Mouse (Mus musculus) forebrain, embryonic 11.5 days (tissue): ENCODE data around the gene Uncx. TPM values are rescaled to one million over a fixed set of nuclear protein-coding genes. Genes with fewer than 3 reads are reported as not detected.

ENCODE experiments used
- ATAC-seq: fragments of 200-750 bp; cut with Nextera tagmentation; replicated peaks from 2 replicates; pipeline ENCODE4 v1.8.0; 2017; ENCODE audit warnings: moderate TSS enrichment; ENCODE audit not compliant: low FRiP score
- DNase-seq: peaks from one replicate; pipeline ENCODE4 v3.0.0-alpha.2; 2017; ENCODE audit warnings: low spot score
- H3K27ac ChIP-seq: fragments of 300-500 bp; sonication (generic); 2 replicates; pipeline ENCODE4 v1.5.1; 2014; ENCODE audit warnings: low read depth, low read length
- H3K27me3 ChIP-seq: fragments of 300-500 bp; sonication (generic); 2 replicates; pipeline ENCODE4 v1.6.1; 2014; ENCODE audit warnings: mild to moderate bottlenecking, low read length, mixed read lengths; ENCODE audit not compliant: control insufficient read depth, insufficient read depth
- H3K36me3 ChIP-seq: fragments of 300-500 bp; sonication (generic); 2 replicates; pipeline ENCODE4 v1.6.1; 2014; ENCODE audit warnings: mild to moderate bottlenecking, low read length, moderate library complexity, mixed read lengths; ENCODE audit not compliant: control insufficient read depth, insufficient read depth
- H3K4me1 ChIP-seq: fragments of 300-500 bp; sonication (generic); replicated peaks from 2 replicates; pipeline ENCODE4 v1.6.1; 2014; ENCODE audit warnings: low read length, mixed read lengths; ENCODE audit not compliant: control insufficient read depth, insufficient read depth
- H3K4me2 ChIP-seq: fragments of 300-500 bp; sonication (generic); 2 replicates; pipeline ENCODE4 v1.6.1; 2014; ENCODE audit warnings: low read depth, mild to moderate bottlenecking, low read length, moderate library complexity, mixed read lengths; ENCODE audit not compliant: severe bottlenecking
- H3K4me3 ChIP-seq: fragments of 300-500 bp; sonication (generic); 2 replicates; pipeline ENCODE4 v1.5.1; 2014; ENCODE audit warnings: low read depth, low read length
- H3K9ac ChIP-seq: fragments of 300-500 bp; sonication (generic); 2 replicates; pipeline ENCODE4 v1.6.1; 2014; ENCODE audit warnings: low read length
- H3K9me3 ChIP-seq: fragments of 300-500 bp; sonication (generic); 2 replicates; pipeline ENCODE4 v1.6.1; 2016; ENCODE audit warnings: low read length, mixed read lengths; ENCODE audit not compliant: control insufficient read depth
- WGBS: fragments of 180-500 bp; shearing (Covaris S2); extraction: QIAGEN DNeasy Blood & Tissue Kit; methylation state at CpG from one replicate; pipeline ENCODE4 v1.1.7; 2014; 5-methylcytosine and 5-hydroxymethylcytosine counted together
- polyA plus RNA-seq: library from polyadenylated mRNA; unstranded; fragments of >200 nt; fragmentation: Nextera tagmentation; extraction: Ambion mirVana; gene quantifications from 2 replicates; pipeline ENCODE4 v1.2.1, GENCODE M21; 2014

Gene Uncx
- polyA plus RNA-seq, 1 experiment from 2014 or later: 28.2 TPM

GRCm38 (mm10) chr5:139536911-139537738 lies 6.2 kb upstream of the Uncx start:
- Histone ChIP-seq H3K27ac (peak overlapping the region; percentile 84), H3K36me3 (no peaks in the 10 kb centered on the region), H3K9ac (no peak overlapping the region), H3K9me3 (no peaks in the 10 kb centered on the region), H3K4me3 (no peak overlapping the region), H3K27me3 (peaks cover 65% of the 10 kb centered on the region), H3K4me2 (peak overlapping the region; percentile 16; the same call in 1 of the 2 replicates), H3K4me1 (peaks cover 28% of the 10 kb centered on the region)
- 1% methylated on average over 18 of the region's 18 CpGs for WGBS
- peak; percentile 16; the same call in 1 of the 2 replicates for ATAC-seq
- DNase-seq: no peak

DNA sequence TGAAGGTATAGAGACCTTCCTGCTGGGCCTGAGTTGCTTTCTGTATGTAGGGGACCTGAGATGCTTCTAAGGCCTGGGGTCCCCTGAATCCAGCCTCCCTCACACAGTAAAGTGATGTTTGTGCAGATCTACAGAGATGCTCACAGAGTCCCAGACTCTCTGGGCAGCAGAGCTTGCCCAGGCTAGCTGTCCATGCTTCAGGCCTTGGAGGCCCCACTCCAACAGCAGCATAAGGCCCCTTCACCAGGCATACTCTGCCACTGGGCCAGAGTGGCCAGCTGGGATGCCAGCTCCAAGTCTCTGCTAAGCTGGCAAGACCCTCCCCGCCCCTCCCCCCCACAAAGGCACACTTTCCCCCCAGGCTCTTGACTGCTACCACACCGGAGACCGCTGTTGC lies 5.6 kb upstream of the Uncx start:
- Histone ChIP-seq H3K27me3 (peaks cover 69% of the 10 kb centered on the region), H3K4me2 (no peak overlapping the region), H3K36me3 (no peaks in the 10 kb centered on the region), H3K4me1 (peaks cover 28% of the 10 kb centered on the region), H3K9ac (no peak overlapping the region; the same call in 1 of the 2 replicates), H3K9me3 (no peaks in the 10 kb centered on the region), H3K27ac (peak overlapping the region; percentile 84), H3K4me3 (no peak overlapping the region)
- ATAC-seq (no peak), DNase-seq (no peak)
- 7% methylated on average over 3 of the region's 3 CpGs for WGBS

DNA sequence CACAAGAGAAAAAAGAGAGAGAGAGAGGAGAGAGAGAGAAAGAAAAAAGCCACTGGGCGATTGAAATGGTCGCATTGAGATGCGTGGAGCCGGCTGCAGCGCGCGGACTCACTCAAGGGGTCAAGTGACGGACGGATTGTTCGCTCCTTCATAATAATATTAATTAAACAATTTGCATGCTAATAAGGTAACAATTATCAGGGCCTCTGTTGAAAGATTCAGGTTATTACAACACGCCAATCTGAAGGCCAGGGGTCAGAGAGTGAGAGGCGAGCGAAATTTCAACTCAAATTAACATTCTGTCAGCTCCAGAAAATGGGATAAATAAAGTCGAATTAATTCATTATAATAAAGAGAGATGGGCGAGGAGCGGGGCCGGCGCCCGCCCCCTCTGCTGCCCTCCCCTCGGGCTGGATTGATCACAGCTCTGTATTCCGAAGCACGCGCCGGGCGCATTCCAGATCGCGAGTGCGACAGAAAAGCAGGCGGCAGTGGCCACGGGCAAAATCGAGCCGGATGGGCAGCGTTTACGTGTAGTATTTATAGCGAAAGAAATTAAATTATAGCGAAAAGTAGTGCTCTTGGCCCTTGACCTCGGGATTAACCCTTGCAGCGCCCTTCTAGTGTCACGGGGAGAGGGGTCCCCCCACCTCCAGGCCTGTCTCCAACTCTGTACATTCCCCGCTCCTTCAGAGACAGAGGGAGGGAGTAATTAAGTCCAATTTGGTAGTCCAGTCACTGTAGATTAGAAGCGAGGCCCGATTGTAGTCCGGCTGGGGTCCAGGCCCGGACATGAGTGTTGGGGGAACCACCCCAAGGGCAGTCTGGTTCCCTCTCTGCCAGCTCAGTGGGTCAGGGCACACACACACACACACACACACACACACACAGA lies 1.9 kb upstream of the Uncx start:
- H3K4me1 ChIP-seq: peaks cover 24% of the 10 kb centered on the region
- H3K36me3 ChIP-seq: no peaks in the 10 kb centered on the region
- WGBS: under 1% methylated on average over 44 of the region's 44 CpGs
- peaks cover 87% of the 10 kb centered on the region for H3K27me3 ChIP-seq
- peak overlapping the region; percentile 31 for H3K4me2 ChIP-seq
- H3K9me3 ChIP-seq: no peaks in the 10 kb centered on the region
- peak overlapping the region; percentile 50 for H3K27ac ChIP-seq
- no peak overlapping the region for H3K9ac ChIP-seq
- no peak for ATAC-seq
- peak overlapping the region; percentile 10 for H3K4me3 ChIP-seq
- DNase-seq: peak; percentile 75

GRCm38 (mm10) chr5:139542043-139542365 lies 1.3 kb upstream of the Uncx start:
- ATAC-seq (no peak), DNase-seq (no peak)
- no peaks in the 10 kb centered on the region for H3K9me3 ChIP-seq
- no peak overlapping the region for H3K4me3 ChIP-seq
- H3K4me2 ChIP-seq: no peak overlapping the region
- 0% methylated on average over 1 of the region's 1 CpGs for WGBS
- H3K27ac ChIP-seq: no peak overlapping the region
- no peak overlapping the region for H3K9ac ChIP-seq
- peaks cover 90% of the 10 kb centered on the region for H3K27me3 ChIP-seq
- H3K36me3 ChIP-seq: no peaks in the 10 kb centered on the region
- H3K4me1 ChIP-seq: peaks cover 23% of the 10 kb centered on the region

- Histone ChIP-seq H3K9ac (no peak overlapping the region), H3K27me3 (peaks cover 90% of the 10 kb centered on the region), H3K9me3 (no peaks in the 10 kb centered on the region), H3K4me1 (peaks cover 23% of the 10 kb centered on the region), H3K36me3 (no peaks in the 10 kb centered on the region), H3K4me2 (no peak overlapping the region), H3K4me3 (no peak overlapping the region), H3K27ac (no peak overlapping the region)
- ATAC-seq: no peak
- DNase-seq: no peak
- 0% methylated on average over 5 of the region's 5 CpGs for WGBS
These were observed 738 bp upstream of the Uncx start for GRCm38 (mm10) chr5:139542556-139542955.

GRCm38 (mm10) chr5:139543650-139544270 lies 466 bp downstream of the Uncx start:
- WGBS: 1% methylated on average over 71 of the region's 71 CpGs
- Histone ChIP-seq H3K36me3 (no peaks in the 10 kb centered on the region), H3K9ac (peak overlapping the region; percentile 51), H3K9me3 (no peaks in the 10 kb centered on the region), H3K4me2 (peak overlapping the region; percentile 42), H3K27me3 (peaks cover 88% of the 10 kb centered on the region), H3K4me1 (peaks cover 14% of the 10 kb centered on the region; the same call in 1 of the 2 replicates), H3K4me3 (peak overlapping the region; percentile 34), H3K27ac (peak overlapping the region; percentile 31)
- DNase-seq: peak; percentile 80
- no peak for ATAC-seq

DNA sequence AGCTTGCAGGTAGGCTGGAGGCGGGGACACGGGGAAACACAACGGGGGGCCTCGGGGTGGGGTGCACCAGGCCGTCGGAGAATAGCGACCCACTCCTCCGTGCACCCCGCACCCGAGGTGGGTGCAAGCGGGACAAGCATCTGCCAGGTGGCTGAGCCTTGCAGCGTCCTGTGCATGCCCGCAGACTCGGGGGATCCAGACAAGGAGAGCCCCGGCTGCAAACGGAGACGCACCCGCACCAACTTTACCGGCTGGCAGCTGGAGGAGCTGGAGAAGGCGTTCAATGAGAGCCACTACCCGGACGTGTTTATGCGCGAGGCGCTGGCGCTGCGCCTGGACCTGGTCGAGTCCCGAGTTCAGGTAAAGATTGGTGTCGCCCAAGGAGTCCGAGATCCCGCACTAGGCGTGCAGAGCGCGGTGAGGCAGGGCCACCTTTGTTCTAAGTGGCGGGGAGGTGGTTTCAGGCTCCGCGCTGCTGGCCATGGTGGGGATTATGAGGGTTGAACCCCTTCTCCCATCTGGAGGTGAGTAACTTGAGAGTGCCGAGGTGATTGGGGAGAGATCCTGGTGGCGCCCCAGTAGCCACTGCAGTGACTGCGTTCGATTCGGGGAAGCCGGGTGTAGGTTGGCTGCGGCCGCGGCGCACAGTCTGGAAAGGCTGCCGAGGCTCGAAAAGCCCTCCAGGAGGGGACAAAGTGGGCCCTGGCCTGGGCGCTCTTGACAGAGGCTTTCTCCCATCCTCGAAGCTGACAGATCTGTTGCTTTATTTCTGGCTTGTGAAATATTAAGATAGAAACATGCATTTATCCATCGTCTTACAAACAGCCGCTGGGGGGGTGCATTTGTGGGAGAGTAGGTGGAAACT lies 1.2 kb downstream of the Uncx start:
- H3K36me3 ChIP-seq: no peaks in the 10 kb centered on the region
- H3K27me3 ChIP-seq: peaks cover 92% of the 10 kb centered on the region
- H3K9ac ChIP-seq: peak overlapping the region; percentile 51
- WGBS: under 1% methylated on average over 54 of the region's 54 CpGs
- H3K4me2 ChIP-seq: peak overlapping the region; percentile 42; the same call in 1 of the 2 replicates
- no peak for DNase-seq
- no peak for ATAC-seq
- peaks cover 14% of the 10 kb centered on the region; the same call in 1 of the 2 replicates for H3K4me1 ChIP-seq
- peak overlapping the region; percentile 31 for H3K27ac ChIP-seq
- H3K9me3 ChIP-seq: no peaks in the 10 kb centered on the region
- peak overlapping the region; percentile 34 for H3K4me3 ChIP-seq
